Mouse (Mus musculus) pancreas, adult 10 weeks (tissue): ENCODE results near the gene Tnnt2. TPM values are rescaled to one million over a fixed set of nuclear protein-coding genes. Genes with fewer than 3 reads are reported as not detected.

Source experiments
- polyA plus RNA-seq: library from polyadenylated mRNA; stranded (reverse); fragments of 350-450 nt; fragmentation: Illumina TruSeq; extraction: RNeasy Lipid Tissue Mini Kit (QIAGEN cat#74804); gene quantifications from one replicate; pipeline ENCODE4 v1.2.3, GENCODE M21; 2015; ENCODE audit warnings: low read depth, low replicate concordance; ENCODE audit not compliant: insufficient read depth

Tnnt2 gene
- polyA plus RNA-seq: not detected

DNA sequence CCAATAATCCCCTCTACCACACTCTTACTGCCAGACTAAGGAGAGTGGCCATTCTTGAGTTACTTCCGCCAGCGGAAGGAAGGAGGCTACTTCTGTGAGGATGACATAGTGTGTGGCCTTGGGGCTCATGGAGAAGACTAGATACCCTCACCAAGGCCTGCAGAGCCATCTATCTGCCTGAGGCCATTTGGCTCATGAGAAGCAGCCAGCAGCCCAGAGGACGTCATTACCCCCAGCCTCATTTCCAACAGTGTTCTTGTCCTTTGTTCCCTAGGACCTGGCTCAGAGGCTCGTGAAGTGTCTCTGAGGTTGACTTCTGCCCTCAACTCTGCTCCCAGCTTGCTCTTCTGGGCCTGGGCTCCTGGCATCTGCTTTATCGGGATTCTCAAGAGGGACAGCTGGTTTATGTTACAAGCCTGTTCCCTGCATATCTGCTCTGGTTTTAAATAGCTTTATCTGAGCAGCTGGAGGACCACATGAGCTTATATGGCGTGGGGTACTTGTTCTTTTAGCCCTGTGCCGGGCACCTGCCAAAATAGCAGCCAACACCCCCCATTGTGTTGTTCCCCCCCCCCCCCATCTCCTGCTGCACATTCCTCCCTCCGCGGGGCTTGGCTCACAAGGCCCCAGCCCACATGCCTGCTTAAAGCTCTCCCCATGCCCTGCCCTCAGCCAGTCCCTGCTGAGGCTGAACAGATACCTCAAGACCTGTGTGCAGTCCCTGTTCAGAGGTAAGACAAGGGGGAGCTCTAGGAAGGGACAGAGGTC, at the start of gene Tnnt2:
Gene Tnnt2, plus strand, starts transcription at position 639 of the 768 bp plus-strand sequence.

DNA sequence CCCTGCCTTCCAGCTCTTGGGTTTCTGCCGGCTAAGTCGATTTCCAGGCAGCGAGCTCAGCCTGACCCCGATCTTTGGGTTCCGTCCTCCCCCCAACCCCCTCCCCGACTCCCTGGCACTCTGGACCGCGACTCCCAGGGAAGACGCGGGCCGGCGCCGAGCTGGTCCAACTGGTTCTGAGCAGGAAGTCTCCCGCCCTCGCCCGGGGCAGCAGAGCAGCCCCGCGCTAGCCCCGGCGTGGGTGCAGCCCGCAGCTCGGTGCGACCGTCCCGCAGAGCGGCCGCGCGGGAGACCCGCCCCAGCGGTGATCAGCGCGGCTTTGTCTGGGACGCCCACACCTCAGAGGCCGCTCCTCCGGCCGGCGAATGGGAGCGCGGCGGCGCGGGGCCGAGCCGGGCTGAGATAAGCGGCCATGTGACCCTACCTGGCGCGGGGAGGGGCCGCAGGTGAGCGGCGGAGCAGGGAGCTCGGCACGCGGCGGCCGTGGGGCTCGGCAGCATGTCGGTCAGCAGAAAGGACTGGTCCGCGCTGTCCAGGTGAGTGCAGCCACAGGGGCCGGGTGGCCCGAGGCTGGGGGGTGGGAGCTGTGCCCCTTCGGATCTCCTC, 17.6 kb upstream of the Tnnt2 start, which contains the start of gene Lad1:
Gene Lad1, plus strand, starts transcription at position 118 of the 606 bp plus-strand sequence.

Other genes with a start within 250 kb of the Tnnt2 start
- gene Nav1, start 229.1 kb upstream of the Tnnt2 start, polyA plus RNA-seq: 8.3 TPM
- gene Csrp1, start 116.3 kb upstream of the Tnnt2 start, polyA plus RNA-seq: 61.2 TPM
- 9.3 TPM for gene Phlda3, start 70.2 kb upstream of the Tnnt2 start, polyA plus RNA-seq
- not detected for gene Tnni1, start 56.9 kb upstream of the Tnnt2 start, polyA plus RNA-seq
- 2.2 TPM for gene Lad1, start 17.8 kb upstream of the Tnnt2 start, polyA plus RNA-seq
- gene Pkp1, start 82.9 kb downstream of the Tnnt2 start, polyA plus RNA-seq: not detected
- gene Igfn1, start 170.0 kb downstream of the Tnnt2 start, polyA plus RNA-seq: not detected
- gene Tmem9, start 171.8 kb downstream of the Tnnt2 start, polyA plus RNA-seq: 10.8 TPM
- gene Ascl5, start 214.4 kb downstream of the Tnnt2 start, polyA plus RNA-seq: not detected
- not detected for gene Cacna1s, start 216.4 kb downstream of the Tnnt2 start, polyA plus RNA-seq